ENCODE assay signal across 20 mouse cellular contexts in the genomic region with DNA sequence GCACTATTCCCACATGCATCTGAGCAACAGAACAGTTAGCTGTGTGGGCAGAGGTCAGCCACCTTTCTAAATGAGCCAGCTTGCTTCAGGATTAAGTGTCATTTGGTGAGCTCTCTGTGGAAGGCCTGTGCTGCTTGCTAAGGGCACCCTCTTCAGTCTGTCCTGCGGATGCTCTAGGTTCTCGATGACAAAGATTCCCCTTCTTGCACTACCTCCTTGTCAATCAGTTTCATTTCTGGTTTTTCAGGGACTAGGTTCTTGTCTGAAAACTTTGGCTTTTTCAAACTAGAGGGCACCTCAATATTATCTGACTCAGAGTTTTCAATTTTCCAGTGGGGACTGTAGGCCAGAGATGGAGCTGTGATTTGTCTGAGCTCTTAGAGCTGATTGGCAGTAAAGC.
"Had no signal": no experiment of that assay in that cellular context is flagged by ENCODE, and none has a peak within 500 bp of the region (broad histone marks: within the 10 kb centered on the region; RNA-seq: fewer than 3 reads in every experiment).

No protein-coding gene starts in this region.

- H3K4me1 ChIP-seq: midbrain, embryonic 12.5 days; midbrain, embryonic 15.5 days; neural tube, embryonic 13.5 days; neural tube, embryonic 15.5 days; stomach, embryonic 15.5 days had no signal

- H3K27me3 ChIP-seq: megakaryocyte, embryonic 14.5 days; midbrain, embryonic 12.5 days; midbrain, embryonic 15.5 days; neural tube, embryonic 13.5 days; neural tube, embryonic 15.5 days; stomach, embryonic 15.5 days had no signal

- ATAC-seq: midbrain, embryonic 15.5 days had no signal

- H3K27ac ChIP-seq: liver, embryonic 14.5 days; macrophage; midbrain, embryonic 12.5 days; midbrain, embryonic 15.5 days; neural tube, embryonic 13.5 days; neural tube, embryonic 15.5 days; stomach, embryonic 15.5 days; stomach, postnatal 0 days had no signal

- H3K9me3 ChIP-seq: megakaryocyte, embryonic 14.5 days; midbrain, embryonic 12.5 days; midbrain, embryonic 15.5 days; neural tube, embryonic 13.5 days; neural tube, embryonic 15.5 days; stomach, embryonic 15.5 days had no signal

- H3K9ac ChIP-seq: liver, embryonic 14.5 days; lung, embryonic 14.5 days; midbrain, embryonic 12.5 days; midbrain, embryonic 15.5 days; neural tube, embryonic 13.5 days; neural tube, embryonic 15.5 days; stomach, embryonic 15.5 days had no signal

- H3K4me3 ChIP-seq: megakaryocyte, embryonic 14.5 days; midbrain, embryonic 12.5 days; midbrain, embryonic 15.5 days; neural tube, embryonic 13.5 days; neural tube, embryonic 15.5 days; stomach, embryonic 15.5 days had no signal

- H3K4me2 ChIP-seq: lung, embryonic 14.5 days; midbrain, embryonic 12.5 days; midbrain, embryonic 15.5 days; neural tube, embryonic 13.5 days; neural tube, embryonic 15.5 days; stomach, embryonic 15.5 days had no signal

- DNase-seq: lung, adult 18-20 months; lung, embryonic 14.5 days; lung, postnatal 10 days; retina, postnatal 1 day; right cerebral cortex, adult 18-20 months; right cerebral cortex, postnatal 25 days; right cerebral cortex, postnatal 4 days; spleen, adult 18-20 months; thymus, adult 2 months; thymus, postnatal 25 days; thymus, postnatal 4 days had no signal

- H3K36me3 ChIP-seq: stomach, embryonic 15.5 days had no signal
